Mouse (Mus musculus): Measurements from ENCODE around the gene Cry1. TPM values are rescaled to one million over a fixed set of nuclear protein-coding genes. Genes with fewer than 3 reads are reported as not detected.

Cry1 gene
- polyA plus RNA-seq, 1 experiment from 2014 or later, result 23.4 TPM

- Histone ChIP-seq H3K27me3 (replicated peaks; ENCODE audit: control insufficient read depth, insufficient read depth, low read length) (no peaks in the 10 kb centered on the region), H3K27ac (ENCODE audit: low read depth, low read length) (peak overlapping the region; percentile 68; the same call in 1 of the 2 replicates), H3K4me3 (ENCODE audit: low read depth, low read length) (peak overlapping the region; percentile 94), H3K4me2 (ENCODE audit: low read length) (peak overlapping the region; percentile 90), H3K9ac (ENCODE audit: low read length) (peak overlapping the region; percentile 93), H3K4me1 (ENCODE audit: control insufficient read depth, insufficient read depth, low read length) (peaks cover 11% of the 10 kb centered on the region), H3K9me3 (replicated peaks; ENCODE audit: control insufficient read depth, low read length) (no peaks in the 10 kb centered on the region), H3K36me3 (ENCODE audit: control insufficient read depth, insufficient read depth, low read length) (no peaks in the 10 kb centered on the region)
- peak; percentile 22 for DNase-seq (ENCODE audit: low spot score)
- ATAC-seq, result peak; percentile 6; the same call in 1 of the 2 replicates
- 1% methylated on average over 34 of the region's 34 CpGs for WGBS
These were observed 81.6 kb downstream of the Cry1 start for GRCm38 (mm10) chr10:85103085-85103885.

DNA sequence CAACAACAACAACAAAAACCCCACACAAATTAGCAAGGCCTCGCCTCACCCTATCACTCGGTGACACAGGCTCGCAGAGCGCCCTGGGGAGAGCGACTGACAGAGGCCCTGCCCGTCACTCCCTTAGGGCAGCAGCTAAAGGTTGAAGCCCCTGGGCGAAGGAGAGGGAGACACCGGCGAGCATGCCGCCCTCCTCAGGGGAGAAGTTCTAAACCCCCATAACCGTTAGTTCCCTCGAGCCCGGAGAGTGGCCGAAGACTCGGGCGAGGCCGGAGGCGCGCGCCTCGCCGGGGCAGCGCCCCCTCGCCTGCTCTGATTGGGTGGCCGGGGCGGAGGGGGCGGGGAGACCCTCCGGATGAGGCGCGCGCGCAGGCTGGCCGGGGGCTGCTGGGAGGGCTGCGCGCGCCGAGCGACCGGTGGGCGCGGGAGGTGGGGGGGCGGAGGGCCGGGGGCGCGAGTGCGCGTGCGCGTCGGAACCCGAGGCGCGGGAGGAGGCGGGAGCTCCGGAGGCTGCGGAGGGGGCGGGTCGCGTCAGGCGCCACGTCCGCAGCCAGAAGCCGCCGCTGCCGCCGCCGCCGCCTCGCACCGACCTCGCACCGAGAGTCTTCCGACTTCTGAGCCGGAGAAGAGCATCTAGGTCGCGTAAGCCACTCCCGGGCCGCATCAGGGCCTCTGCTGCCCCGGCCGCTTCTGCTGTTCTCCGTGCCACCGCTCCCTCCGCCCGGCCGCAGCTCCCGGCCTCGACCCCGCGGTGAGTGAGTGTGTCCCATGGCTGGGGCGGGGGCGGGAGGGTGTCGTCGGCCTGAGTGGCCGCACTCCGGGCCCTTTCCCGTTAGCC, 82.4 kb downstream of the Cry1 start, which contains the start of the genes Fhl4 and Tmem263:
Fhl4 (minus strand) TSS at position 249 of the 838 bp plus-strand sequence.
Tmem263 (plus strand) TSS at position 381 of the 838 bp plus-strand sequence.
- DNase-seq (ENCODE audit: low spot score) (peak; percentile 96), ATAC-seq (peak; percentile 97)
- Histone ChIP-seq H3K9ac (ENCODE audit: low read length) (peak within 1 kb of the TSS; percentile 93), H3K9me3 (replicated peaks; ENCODE audit: control insufficient read depth, low read length) (no peaks in the 10 kb centered on the region), H3K27ac (ENCODE audit: low read depth, low read length) (peak within 1 kb of the TSS; percentile 80), H3K36me3 (ENCODE audit: control insufficient read depth, insufficient read depth, low read length) (no peaks in the 10 kb centered on the region), H3K4me3 (ENCODE audit: low read depth, low read length) (peak within 1 kb of the TSS; percentile 94), H3K4me2 (ENCODE audit: low read length) (peak within 1 kb of the TSS; percentile 90), H3K4me1 (ENCODE audit: control insufficient read depth, insufficient read depth, low read length) (peaks cover 11% of the 10 kb centered on the region), H3K27me3 (replicated peaks; ENCODE audit: control insufficient read depth, insufficient read depth, low read length) (no peaks in the 10 kb centered on the region)
- under 1% methylated on average over 81 of the region's 96 CpGs for WGBS

DNA sequence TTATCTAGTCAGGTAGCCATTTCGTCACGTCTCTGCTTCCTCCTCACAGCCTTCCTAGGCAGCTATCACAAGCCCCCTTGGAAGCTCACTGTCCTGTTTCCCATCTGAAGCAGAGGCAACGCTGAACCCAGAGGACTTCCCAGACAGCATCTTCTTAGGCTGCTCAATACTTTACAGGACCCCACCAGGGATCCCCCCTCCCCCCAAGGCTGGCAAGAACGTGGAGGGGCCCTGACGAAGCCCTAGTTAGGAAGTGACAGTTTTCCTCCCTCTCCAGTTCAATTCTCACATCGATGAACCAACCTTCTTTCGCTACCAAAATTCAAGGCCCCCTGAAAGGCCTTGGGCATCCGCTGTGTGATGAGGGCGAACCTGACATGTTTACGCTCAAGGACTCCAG, 83.0 kb downstream of the Cry1 start:
- Histone ChIP-seq H3K4me1 (ENCODE audit: control insufficient read depth, insufficient read depth, low read length) (peaks cover 11% of the 10 kb centered on the region), H3K27me3 (replicated peaks; ENCODE audit: control insufficient read depth, insufficient read depth, low read length) (no peaks in the 10 kb centered on the region), H3K4me3 (ENCODE audit: low read depth, low read length) (peak overlapping the region; percentile 94), H3K9ac (ENCODE audit: low read length) (peak overlapping the region; percentile 93), H3K4me2 (ENCODE audit: low read length) (peak overlapping the region; percentile 75), H3K36me3 (ENCODE audit: control insufficient read depth, insufficient read depth, low read length) (no peaks in the 10 kb centered on the region), H3K9me3 (replicated peaks; ENCODE audit: control insufficient read depth, low read length) (no peaks in the 10 kb centered on the region), H3K27ac (ENCODE audit: low read depth, low read length) (peak overlapping the region; percentile 80)
- WGBS, result under 1% methylated on average over 10 of the region's 10 CpGs
- DNase-seq (ENCODE audit: low spot score) (peak; percentile 26), ATAC-seq (peak; percentile 24)

Other genes starting within 250 kb of the Cry1 start
- gene Fhl4, start 82.6 kb downstream of the Cry1 start, polyA plus RNA-seq (2014; fragmentation: Nextera tagmentation; extraction: Ambion mirVana), result 3.4 and 3.9 TPM in 2 replicates
- 31.4 and 39.2 TPM in 2 replicates for gene Tmem263, start 82.4 kb downstream of the Cry1 start, polyA plus RNA-seq (2014; fragmentation: Nextera tagmentation; extraction: Ambion mirVana)
- 31.3 and 34.9 TPM in 2 replicates for gene Mterf2, start 57.0 kb downstream of the Cry1 start, polyA plus RNA-seq (2014; fragmentation: Nextera tagmentation; extraction: Ambion mirVana)
- gene Btbd11, start 201.8 kb upstream of the Cry1 start, polyA plus RNA-seq (2014; fragmentation: Nextera tagmentation; extraction: Ambion mirVana), result 7.1 and 7.7 TPM in 2 replicates